ENCODE assay signal across 27 mouse cellular contexts in genomic region chr2:19018034-19018433, GRCm38 (mm10). TPM values are rescaled to one million over a fixed set of nuclear protein-coding genes. Genes with fewer than 3 reads are reported as not detected.
DNase-seq lines count a peak whose midpoint lies in the region; ATAC-seq and TF ChIP-seq lines count a peak whose summit lies in the region.
"Had no signal": no experiment of that assay in that cellular context is flagged by ENCODE, and none has a peak within 500 bp of the region (broad histone marks: within the 10 kb centered on the region; RNA-seq: fewer than 3 reads in every experiment).

No protein-coding gene starts in this region.

- peak; percentile 59; the same call in 1 of the 2 replicates for ATAC-seq in frontal cortex, adult (ENCODE audit: low TSS enrichment)
- ATAC-seq: CD4-positive, CD25-positive, alpha-beta regulatory T cell, adult 4 months; forebrain, embryonic 13.5 days; forebrain, embryonic 15.5 days; forebrain, postnatal 0 days had no signal

- peak overlapping the region; percentile 51; the same call in 1 of the 2 replicates for H3K27ac ChIP-seq in layer of hippocampus, adult 2 months
- no peak overlapping the region for H3K27ac ChIP-seq in forebrain, embryonic 10.5 days
- H3K27ac ChIP-seq: embryonic facial prominence, embryonic 13.5 days; embryonic facial prominence, embryonic 15.5 days; forebrain, embryonic 13.5 days; forebrain, embryonic 15.5 days had no signal

- H3K9me3 ChIP-seq in forebrain, embryonic 10.5 days = no peaks in the 10 kb centered on the region
- H3K9me3 ChIP-seq: embryonic facial prominence, embryonic 13.5 days; embryonic facial prominence, embryonic 15.5 days; forebrain, embryonic 13.5 days; forebrain, embryonic 15.5 days had no signal

- no peak for TF ChIP-seq CTCF in layer of hippocampus, adult 2 months (conservative IDR thresholded peaks at IDR 0.05)

- no peaks in the 10 kb centered on the region for H3K36me3 ChIP-seq in forebrain, embryonic 10.5 days (replicated peaks)
- H3K36me3 ChIP-seq: embryonic facial prominence, embryonic 13.5 days; embryonic facial prominence, embryonic 15.5 days; forebrain, embryonic 15.5 days had no signal

- H3K27me3 ChIP-seq in forebrain, embryonic 10.5 days (ENCODE audit: poor library complexity, severe bottlenecking) = no peaks in the 10 kb centered on the region
- H3K27me3 ChIP-seq: CH12.LX; embryonic facial prominence, embryonic 13.5 days; embryonic facial prominence, embryonic 15.5 days; forebrain, embryonic 13.5 days; forebrain, embryonic 15.5 days had no signal

- no peak overlapping the region for H3K4me3 ChIP-seq in layer of hippocampus, adult 2 months
- no peak overlapping the region for H3K4me3 ChIP-seq in forebrain, embryonic 10.5 days
- H3K4me3 ChIP-seq: embryonic facial prominence, embryonic 13.5 days; embryonic facial prominence, embryonic 15.5 days; erythroblast, embryonic 14.5 days; forebrain, embryonic 13.5 days; forebrain, embryonic 15.5 days had no signal

- DNase-seq in frontal cortex, postnatal 25 days (ENCODE audit: low spot score in 2 of 2) = no peak
- DNase-seq in layer of hippocampus, adult 2 months (ENCODE audit: low spot score in 2 of 2) = no peak
- DNase-seq in layer of hippocampus, adult 18-20 months (ENCODE audit: low spot score in 2 of 2) = no peak
- DNase-seq in ES-CJ7 (ENCODE audit: low read depth, low spot score) (peak; percentile 72), ZHBTc4 (ENCODE audit: low read depth, low spot score) (peak; percentile 65)
- no peak for DNase-seq in forebrain, embryonic 10.5 days (ENCODE audit: extremely low spot score, low spot score)
- no peak for DNase-seq in kidney, adult 11 months
- DNase-seq: adrenal gland, adult 2 months; adrenal gland, postnatal 10 days; adrenal gland, postnatal 25 days; B cell, adult 2 months; cerebellum, adult 11-12 months; cerebellum, adult 2 months; cerebellum, adult 9-10 months; cerebellum, postnatal 10 days; cerebellum, postnatal 36 days; embryo, embryonic 11 days; forebrain, postnatal 0 days had no signal

- 61% methylated on average over 2 of the region's 2 CpGs for WGBS in forebrain, embryonic 10.5 days

- H3K4me1 ChIP-seq in forebrain, embryonic 10.5 days = no peaks in the 10 kb centered on the region
- H3K4me1 ChIP-seq: embryonic facial prominence, embryonic 13.5 days; embryonic facial prominence, embryonic 15.5 days; forebrain, embryonic 13.5 days; forebrain, embryonic 15.5 days had no signal

RNA-seq across cellular contexts. Expression of gene 4930426L09Rik, which starts 19.9 kb away (rescaled TPM):
- total RNA-seq in layer of hippocampus, adult 2 months (2021) = 1 to 10 TPM in 1 of 2 experiments, under 1 TPM in 1; 0.88 to 1.2 TPM
- total RNA-seq in layer of hippocampus, adult 18-20 months (2021) = under 1 TPM; 0.72 to 0.89 TPM
- polyA plus RNA-seq in forebrain, embryonic 10.5 days (2016; fragmentation: Nextera tagmentation; extraction: Ambion mirVana) = 0.14 and 0.31 TPM in 2 replicates
- total RNA-seq: common myeloid progenitor, adult 5-6 weeks had no signal
- polyA plus RNA-seq: erythroblast, embryonic 14.5 days had no signal

RNA-seq across cellular contexts. Expression of gene Pip4k2a, which starts 20.1 kb away (rescaled TPM):
- total RNA-seq in layer of hippocampus, adult 2 months (2021) = 10 to 100 TPM; 51.5 to 56.6 TPM
- 10 to 100 TPM; 64.2 to 65.8 TPM for total RNA-seq in layer of hippocampus, adult 18-20 months (2021)
- polyA plus RNA-seq in forebrain, embryonic 10.5 days (2016; fragmentation: Nextera tagmentation; extraction: Ambion mirVana) = 6.6 and 7.5 TPM in 2 replicates

Comparison
In these comparisons a context has a peak if more than half of its experiments do, and no peak if none do; other contexts are left out.
1. DNase-seq: peak in ES-CJ7 (single experiment) and ZHBTc4 (single experiment); none in frontal cortex, postnatal 25 days (0 of 2), layer of hippocampus, adult 2 months (0 of 2), layer of hippocampus, adult 18-20 months (0 of 2), forebrain, embryonic 10.5 days (single experiment) and kidney, adult 11 months (single experiment).